Comparison of ENCODE assay signal across 15 mouse cellular contexts in genomic region chr5:110444509-110444908, GRCm38 (mm10).
"Had no signal": no experiment of that assay in that cellular context is flagged by ENCODE, and none has a peak within 500 bp of the region (broad histone marks: within the 10 kb centered on the region; RNA-seq: fewer than 3 reads in every experiment).

No protein-coding gene starts in this region.

- DNase-seq: kidney, postnatal 14 days; kidney, postnatal 4 days; left cerebral cortex, postnatal 4 days; liver, postnatal 0 days; lung, embryonic 14.5 days; thymus, adult 2 months; thymus, postnatal 14 days; thymus, postnatal 4 days had no signal

- ATAC-seq: liver, postnatal 0 days; lung, postnatal 0 days; midbrain, embryonic 13.5 days had no signal

- H3K36me3 ChIP-seq: limb, embryonic 12.5 days; limb, embryonic 15.5 days; midbrain, embryonic 13.5 days had no signal

- H3K27me3 ChIP-seq: midbrain, embryonic 13.5 days had no signal

- H3K4me2 ChIP-seq: limb, embryonic 12.5 days; limb, embryonic 15.5 days; liver, embryonic 11.5 days; lung, embryonic 14.5 days; midbrain, embryonic 13.5 days had no signal

- H3K27ac ChIP-seq: limb, embryonic 12.5 days; limb, embryonic 15.5 days; liver, embryonic 14.5 days; macrophage; midbrain, embryonic 13.5 days had no signal

- H3K4me3 ChIP-seq: limb, embryonic 12.5 days; limb, embryonic 15.5 days; midbrain, embryonic 13.5 days had no signal

- H3K9ac ChIP-seq: limb, embryonic 12.5 days; limb, embryonic 15.5 days; liver, embryonic 14.5 days; liver, postnatal 0 days; lung, embryonic 14.5 days; midbrain, embryonic 13.5 days had no signal

- H3K9me3 ChIP-seq: limb, embryonic 12.5 days; limb, embryonic 15.5 days; midbrain, embryonic 13.5 days had no signal
